Mouse (Mus musculus) heart, postnatal 0 days (tissue): ENCODE data around the gene Zfp639. TPM values are rescaled to one million over a fixed set of nuclear protein-coding genes. Genes with fewer than 3 reads are reported as not detected.
A peak's percentile ranks its signal among the peaks of the same experiment; 100 is the strongest.

Source experiments
- ATAC-seq: fragments of 200-750 bp; cut with Nextera tagmentation; 2 replicates; pipeline ENCODE4 v1.8.0; 2017; ENCODE audit warnings: low read depth, moderate number of reproducible peaks, moderate library complexity; ENCODE audit not compliant: insufficient read depth
- DNase-seq: peaks from one replicate; pipeline ENCODE4 v3.0.0-alpha.2; 2016; ENCODE audit warnings: low spot score
- H3K27ac ChIP-seq: fragments of 300-500 bp; sonication (generic); 2 replicates; pipeline ENCODE4 v1.5.1; 2014; ENCODE audit warnings: low read depth, mild to moderate bottlenecking
- H3K27me3 ChIP-seq: fragments of 300-500 bp; sonication (generic); 2 replicates; pipeline ENCODE4 v1.6.1; 2014; ENCODE audit warnings: low read length, mixed read lengths; ENCODE audit not compliant: control insufficient read depth, insufficient read depth
- H3K36me3 ChIP-seq: fragments of 300-500 bp; sonication (generic); replicated peaks from 2 replicates; pipeline ENCODE4 v1.6.1; 2014; ENCODE audit warnings: low read length, mixed read lengths; ENCODE audit not compliant: control insufficient read depth, insufficient read depth
- H3K4me1 ChIP-seq: fragments of 300-500 bp; sonication (generic); 2 replicates; pipeline ENCODE4 v1.6.1; 2014; ENCODE audit warnings: antibody characterized with exemption; ENCODE audit not compliant: control insufficient read depth, insufficient read depth
- H3K4me2 ChIP-seq: fragments of 300-500 bp; sonication (generic); 2 replicates; pipeline ENCODE4 v1.6.1; 2014; ENCODE audit warnings: low read depth, mild to moderate bottlenecking, low read length, moderate library complexity
- H3K4me3 ChIP-seq: fragments of 300-500 bp; sonication (generic); 2 replicates; pipeline ENCODE4 v1.5.1; 2014; ENCODE audit warnings: low read depth, low read length
- H3K9ac ChIP-seq: fragments of 300-500 bp; sonication (generic); replicated peaks from 2 replicates; pipeline ENCODE4 v1.6.1; 2014; ENCODE audit warnings: low read depth, low read length, mixed read lengths
- H3K9me3 ChIP-seq: fragments of 300-500 bp; sonication (generic); replicated peaks from 2 replicates; pipeline ENCODE4 v1.6.1; 2016; ENCODE audit warnings: low read length; ENCODE audit not compliant: control insufficient read depth
- CTCF ChIP-seq: IDR thresholded peaks from 2 replicates; pipeline ENCODE4 v1.5.1; 2016; ENCODE audit warnings: antibody characterized with exemption, control low read depth, low read depth
- EP300 ChIP-seq: IDR thresholded peaks from 2 replicates; pipeline ENCODE4 v1.6.1; 2016; ENCODE audit warnings: antibody characterized with exemption, low read depth
- WGBS: fragments of 180-500 bp; shearing (Covaris S2); extraction: QIAGEN DNeasy Blood & Tissue Kit; methylation state at CpG from one replicate; pipeline ENCODE4 v1.1.7; 2014; 5-methylcytosine and 5-hydroxymethylcytosine counted together
- polyA plus RNA-seq: library from polyadenylated mRNA; unstranded; fragments of >200 nt; fragmentation: Nextera tagmentation; extraction: Ambion mirVana; gene quantifications from 2 replicates; pipeline ENCODE4 v1.2.1, GENCODE M21; 2015
- total RNA-seq: library from RNA; depleted of rRNA; stranded (reverse); fragments of >200 nt; gene quantifications from 2 replicates; pipeline ENCODE4 v1.2.3, GENCODE M21; 2014; ENCODE audit warnings: low replicate concordance

The Zfp639 gene
- total and polyA plus RNA-seq, 2 experiments from 2014 or later, result 26.6 to 60.6 TPM

DNA sequence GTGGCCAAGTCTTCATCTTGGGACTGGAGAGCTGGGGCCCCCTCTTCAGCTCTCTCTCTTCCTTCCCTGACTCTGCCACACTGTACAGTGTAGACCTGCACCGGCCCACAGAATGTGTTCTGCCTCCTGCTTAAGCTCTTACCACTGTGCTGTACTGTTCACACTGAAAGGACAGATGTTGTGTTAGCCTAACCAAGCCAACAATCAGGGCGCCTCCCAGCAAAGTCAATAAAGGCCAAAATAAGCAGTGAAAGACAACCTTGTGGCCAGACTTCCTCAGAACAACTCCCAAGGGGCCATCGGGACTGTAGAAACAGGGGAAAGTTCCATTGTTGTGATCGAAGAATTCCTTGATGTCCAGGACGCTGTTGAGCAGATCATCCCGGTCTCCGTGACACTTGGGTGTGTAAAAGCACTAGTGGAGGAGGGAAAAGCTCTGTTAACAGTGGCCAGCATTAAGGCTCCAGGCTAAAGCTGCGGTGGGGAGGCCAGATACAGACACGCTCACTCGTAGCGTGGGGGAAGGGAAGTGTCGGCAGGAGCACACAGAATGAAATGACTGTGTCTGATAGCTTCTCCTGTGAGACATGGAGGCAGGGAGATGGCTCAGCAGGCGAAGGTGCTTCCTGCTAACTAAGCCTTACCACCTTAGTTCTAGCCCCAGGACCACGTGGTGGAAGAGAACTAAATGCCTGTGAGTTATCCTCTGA is 37.7 kb upstream of the Zfp639 start:
- H3K4me1 ChIP-seq, result peaks cover 9% of the 10 kb centered on the region; the same call in 1 of the 2 replicates
- peak overlapping the region; percentile 39 for H3K4me2 ChIP-seq
- no peaks in the 10 kb centered on the region for H3K9me3 ChIP-seq
- ATAC-seq (peak; percentile 62; the same call in 1 of the 2 replicates), DNase-seq (peak; percentile 36)
- no peaks in the 10 kb centered on the region for H3K27me3 ChIP-seq
- H3K4me3 ChIP-seq, result no peak overlapping the region
- TF ChIP-seq CTCF (no peak), EP300 (no peak)
- H3K36me3 ChIP-seq, result 0 out of 2 replicates have a peak, but pooled peaks cover under 1% of the 10 kb centered on the region
- H3K9ac ChIP-seq, result no peak overlapping the region
- WGBS, result 44% methylated on average over 14 of the region's 14 CpGs
- no peak overlapping the region for H3K27ac ChIP-seq

- no peak overlapping the region for H3K9ac ChIP-seq
- ATAC-seq (no peak), DNase-seq (no peak)
- TF ChIP-seq EP300 (no peak), CTCF (no peak)
- no peak overlapping the region for H3K27ac ChIP-seq
- no peak overlapping the region for H3K4me2 ChIP-seq
- peaks cover 9% of the 10 kb centered on the region; the same call in 1 of the 2 replicates for H3K4me1 ChIP-seq
- no peaks in the 10 kb centered on the region for H3K36me3 ChIP-seq
- no peaks in the 10 kb centered on the region for H3K27me3 ChIP-seq
- H3K9me3 ChIP-seq, result no peaks in the 10 kb centered on the region
- no peak overlapping the region for H3K4me3 ChIP-seq
- WGBS, result 70% methylated on average over 10 of the region's 10 CpGs
Observed at GRCm38 (mm10) chr3:32473184-32473583, 36.9 kb upstream of the Zfp639 start.

DNA sequence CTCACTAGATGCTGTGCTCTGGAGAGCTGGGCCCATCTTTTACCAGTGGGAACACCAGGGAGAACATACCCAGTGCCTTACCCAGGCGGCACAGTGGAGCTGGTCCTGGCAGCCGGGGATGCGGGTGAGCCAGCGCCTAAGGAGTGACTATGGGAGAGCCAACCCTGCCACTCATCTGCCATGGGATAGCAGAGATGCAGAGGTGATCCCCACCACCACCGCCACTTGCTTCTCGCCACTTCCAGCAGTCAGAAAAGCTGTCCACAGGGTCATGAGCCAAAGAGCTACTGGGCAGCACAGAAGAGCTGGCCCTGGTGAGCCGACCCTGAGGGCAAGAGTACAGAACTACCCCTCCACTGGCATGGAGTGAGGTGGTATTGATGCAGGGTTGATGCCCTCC is 30.1 kb upstream of the Zfp639 start:
- H3K4me1 ChIP-seq, result no peaks in the 10 kb centered on the region
- TF ChIP-seq CTCF, result no peak
- TF ChIP-seq EP300, result no peak
- no peaks in the 10 kb centered on the region for H3K27me3 ChIP-seq
- WGBS, result 85% methylated on average over 7 of the region's 7 CpGs
- no peaks in the 10 kb centered on the region for H3K9me3 ChIP-seq
- H3K4me3 ChIP-seq, result no peak overlapping the region
- DNase-seq (no peak), ATAC-seq (no peak)
- no peak overlapping the region for H3K9ac ChIP-seq
- no peak overlapping the region for H3K4me2 ChIP-seq
- no peak overlapping the region for H3K27ac ChIP-seq
- H3K36me3 ChIP-seq, result no peaks in the 10 kb centered on the region

GRCm38 (mm10) chr3:32483035-32483434 is 27.0 kb upstream of the Zfp639 start:
- WGBS, result 75% methylated on average over 3 of the region's 3 CpGs
- no peak overlapping the region for H3K4me2 ChIP-seq
- no peak overlapping the region for H3K27ac ChIP-seq
- H3K27me3 ChIP-seq, result no peaks in the 10 kb centered on the region
- no peak overlapping the region for H3K9ac ChIP-seq
- DNase-seq (no peak), ATAC-seq (no peak)
- no peak for TF ChIP-seq CTCF
- TF ChIP-seq EP300, result no peak
- no peaks in the 10 kb centered on the region for H3K4me1 ChIP-seq
- no peak overlapping the region for H3K4me3 ChIP-seq
- no peaks in the 10 kb centered on the region for H3K9me3 ChIP-seq
- H3K36me3 ChIP-seq, result no peaks in the 10 kb centered on the region

- Histone ChIP-seq H3K4me1 (no peaks in the 10 kb centered on the region), H3K4me3 (no peak overlapping the region), H3K9me3 (no peaks in the 10 kb centered on the region), H3K9ac (no peak overlapping the region), H3K4me2 (no peak overlapping the region), H3K36me3 (no peaks in the 10 kb centered on the region), H3K27ac (no peak overlapping the region), H3K27me3 (no peaks in the 10 kb centered on the region)
- WGBS, result 73% methylated on average over 4 of the region's 4 CpGs
- ATAC-seq (no peak), DNase-seq (no peak)
- TF ChIP-seq CTCF (no peak), EP300 (no peak)
Observed at GRCm38 (mm10) chr3:32486543-32486942, 23.5 kb upstream of the Zfp639 start.

DNA sequence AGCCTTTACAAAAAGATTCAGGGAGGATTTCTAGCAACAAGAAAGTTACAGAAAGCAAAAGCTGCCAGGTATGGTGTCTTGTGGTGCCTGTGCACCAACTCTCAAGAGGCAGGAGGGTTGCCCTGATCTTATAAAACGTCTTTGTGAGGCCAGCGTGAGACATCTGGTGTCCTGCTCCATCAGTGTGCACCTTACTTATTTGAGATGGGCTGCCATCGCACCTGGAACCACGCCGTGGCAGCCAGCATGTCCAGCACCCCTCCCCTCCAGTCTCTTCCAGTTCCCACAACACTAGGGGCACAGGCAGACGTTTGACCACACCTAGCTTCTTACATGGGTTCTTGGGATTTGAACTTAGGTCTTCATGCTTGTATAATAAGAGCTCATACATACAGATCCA is 21.9 kb upstream of the Zfp639 start:
- H3K4me3 ChIP-seq, result no peak overlapping the region
- no peaks in the 10 kb centered on the region for H3K9me3 ChIP-seq
- DNase-seq, result no peak
- H3K9ac ChIP-seq, result no peak overlapping the region
- 75% methylated on average over 6 of the region's 6 CpGs for WGBS
- H3K4me1 ChIP-seq, result no peaks in the 10 kb centered on the region
- no peaks in the 10 kb centered on the region for H3K36me3 ChIP-seq
- no peak overlapping the region for H3K4me2 ChIP-seq
- no peak for ATAC-seq
- TF ChIP-seq CTCF, result no peak
- H3K27ac ChIP-seq, result no peak overlapping the region
- H3K27me3 ChIP-seq, result no peaks in the 10 kb centered on the region
